Mouse (Mus musculus) liver, embryonic 14.5 days (tissue): Measurements from ENCODE around the gene Zfp664.

Experiments used
- CTCF ChIP-seq: IDR thresholded peaks from 2 replicates; pipeline ENCODE4 v1.5.1; 2016; ENCODE audit warnings: antibody characterized with exemption, low read depth, control low read depth
- EP300 ChIP-seq: IDR thresholded peaks from 2 replicates; pipeline ENCODE4 v1.6.1; 2016; ENCODE audit warnings: antibody characterized with exemption, low read depth

- no peak for TF ChIP-seq CTCF
- TF ChIP-seq EP300: no peak
Observed at GRCm38 (mm10) chr5:124852294-124852693, 10.2 kb upstream of the Zfp664 start.
